ENCODE assay signal across 27 mouse cellular contexts in the genomic region with DNA sequence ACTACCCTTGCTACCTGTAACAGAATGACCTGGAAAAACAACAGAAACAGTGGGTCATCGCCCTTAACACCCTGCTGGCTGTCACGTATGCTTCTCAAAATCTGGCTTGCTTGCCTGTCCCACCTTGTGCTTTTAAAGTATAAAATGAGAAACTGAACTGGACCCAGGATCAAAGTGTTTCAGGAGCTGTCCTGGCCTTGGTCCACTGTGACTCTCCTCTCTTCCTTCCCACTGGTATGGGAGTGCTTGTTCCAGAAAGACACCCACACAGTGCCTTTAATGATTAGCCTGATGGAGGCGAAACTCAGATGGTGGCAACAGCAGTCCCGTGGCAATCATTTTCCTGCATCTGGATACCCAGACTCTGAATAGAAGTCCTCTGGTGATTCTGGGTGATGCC. TPM values are rescaled to one million over a fixed set of nuclear protein-coding genes. Genes with fewer than 3 reads are reported as not detected.
A peak's percentile ranks its signal among the peaks of the same experiment; 100 is the strongest.
DNase-seq lines count a peak whose midpoint lies in the region; ATAC-seq and TF ChIP-seq lines count a peak whose summit lies in the region.
"Had no signal": no experiment of that assay in that cellular context is flagged by ENCODE, and none has a peak within 500 bp of the region (broad histone marks: within the 10 kb centered on the region; RNA-seq: fewer than 3 reads in every experiment).

No protein-coding gene starts in this region.

- H3K4me2 ChIP-seq in liver, embryonic 15.5 days: no peak overlapping the region
- H3K4me2 ChIP-seq: forebrain, embryonic 13.5 days; heart, embryonic 12.5 days; heart, embryonic 15.5 days; hindbrain, embryonic 14.5 days had no signal

- H3K4me1 ChIP-seq in kidney, adult 2 months (ENCODE audit: control insufficient read depth, insufficient read depth, low read length): peaks cover 2% of the 10 kb centered on the region; the same call in 1 of the 2 replicates
- H3K4me1 ChIP-seq in liver, embryonic 15.5 days (replicated peaks): no peaks in the 10 kb centered on the region

- H3K4me3 ChIP-seq in kidney, adult 2 months (ENCODE audit: insufficient read depth, low read depth, low read length): no peak overlapping the region
- no peak overlapping the region for H3K4me3 ChIP-seq in liver, embryonic 15.5 days (replicated peaks)
- H3K4me3 ChIP-seq: forebrain, embryonic 10.5 days; forebrain, embryonic 13.5 days; gastrocnemius, adult 2 months; heart, embryonic 12.5 days; heart, embryonic 15.5 days had no signal

- no peaks in the 10 kb centered on the region for H3K9me3 ChIP-seq in liver, embryonic 15.5 days (replicated peaks)
- H3K9me3 ChIP-seq: forebrain, embryonic 10.5 days; forebrain, embryonic 13.5 days; heart, embryonic 12.5 days; heart, embryonic 15.5 days had no signal

- no peak overlapping the region for H3K9ac ChIP-seq in liver, embryonic 15.5 days
- H3K9ac ChIP-seq: forebrain, embryonic 13.5 days; heart, embryonic 12.5 days; heart, embryonic 15.5 days; hindbrain, embryonic 14.5 days had no signal

- peak; percentile 51 for DNase-seq in kidney, adult 2 months
- DNase-seq in kidney, adult 11 months: no peak
- DNase-seq in kidney, postnatal 14 days: peak; percentile 15
- DNase-seq in kidney, postnatal 25 days: no peak
- no peak for DNase-seq in liver
- DNase-seq in frontal cortex, postnatal 14 days (ENCODE audit: low spot score in 2 of 2): no peak
- DNase-seq: adrenal gland, postnatal 10 days; adrenal gland, postnatal 36 days; B cell, adult 2 months; cerebellum, adult 18-20 months; cerebellum, adult 9-10 months; cerebellum, postnatal 14 days; gastrocnemius, adult 2 months; gastrocnemius, postnatal 14 days; heart, adult 18-20 months; heart, postnatal 10 days; heart, postnatal 4 days had no signal

- H3K27ac ChIP-seq in kidney, adult 2 months (ENCODE audit: insufficient read depth, low read depth, low read length): no peak overlapping the region
- no peak overlapping the region for H3K27ac ChIP-seq in liver, embryonic 15.5 days (replicated peaks)
- H3K27ac ChIP-seq: forebrain, embryonic 10.5 days; forebrain, embryonic 13.5 days; gastrocnemius, adult 2 months; heart, embryonic 15.5 days; hindbrain, embryonic 14.5 days had no signal

- TF ChIP-seq POLR2A in kidney, adult 2 months (IDR thresholded peaks at IDR 0.05; ENCODE audit: low read depth, low read length): no peak

- peak; percentile 37; the same call in 1 of the 2 replicates for ATAC-seq in liver, embryonic 15.5 days (ENCODE audit: insufficient read depth)
- ATAC-seq: forebrain, embryonic 13.5 days; forebrain, embryonic 16.5 days; Patski had no signal

- H3K27me3 ChIP-seq in kidney, adult 2 months (replicated peaks; ENCODE audit: control insufficient read depth, insufficient read depth, low read length): no peaks in the 10 kb centered on the region
- no peaks in the 10 kb centered on the region for H3K27me3 ChIP-seq in liver, embryonic 15.5 days
- H3K27me3 ChIP-seq: CH12.LX; forebrain, embryonic 13.5 days; heart, embryonic 12.5 days; heart, embryonic 15.5 days; Patski had no signal

- H3K36me3 ChIP-seq in kidney, adult 2 months (ENCODE audit: control insufficient read depth, insufficient read depth, low read length): no peaks in the 10 kb centered on the region
- H3K36me3 ChIP-seq in liver, embryonic 15.5 days (replicated peaks): no peaks in the 10 kb centered on the region
- H3K36me3 ChIP-seq: forebrain, embryonic 10.5 days; G1E; heart, embryonic 12.5 days; heart, embryonic 15.5 days had no signal

- no peak for TF ChIP-seq CTCF in kidney, adult 2 months (conservative IDR thresholded peaks at IDR 0.05; ENCODE audit: insufficient read depth, insufficient read length, low read depth, low read length)

- WGBS in kidney, adult 2 months: 41% methylated on average over 4 of the region's 4 CpGs
- WGBS in liver, embryonic 15.5 days (ENCODE audit: insufficient replicate concordance): 46% methylated on average over 4 of the region's 4 CpGs

RNA-seq across cellular contexts. Expression of a gene that starts 9.1 kb away (rescaled TPM):
- 5.4 and 6.9 TPM in 2 replicates for polyA plus RNA-seq in kidney, adult 2 months (2012; rRNA removed)
- polyA plus RNA-seq in liver, embryonic 15.5 days (2015; fragmentation: Nextera tagmentation; extraction: Ambion mirVana): 3.7 and 4.1 TPM in 2 replicates
- polyA plus RNA-seq: G1E had no signal

Comparison
In these comparisons a context has a peak if more than half of its experiments do, and no peak if none do; other contexts are left out.
1. DNase-seq: peak in kidney, adult 2 months (single experiment) and kidney, postnatal 14 days (single experiment); none in kidney, adult 11 months (single experiment), kidney, postnatal 25 days (0 of 2), liver (single experiment) and frontal cortex, postnatal 14 days (0 of 2).